Mouse (Mus musculus) left cerebral cortex, postnatal 36 days (tissue): ENCODE data around the gene Glis1. TPM values are rescaled to one million over a fixed set of nuclear protein-coding genes. Genes with fewer than 3 reads are reported as not detected.
A peak's percentile ranks its signal among the peaks of the same experiment; 100 is the strongest.

Experiments
- DNase-seq, 2 experiments: peaks; one replicate each; pipeline ENCODE4 v3.0.0; 2021 to 2022; ENCODE audit warnings: low spot score in 2 of 2, mixed read lengths in 1 of 2
- intact Hi-C: fragments of 180-260 bp; cut with DNase I; formaldehyde crosslinking; loops from one replicate; pipeline ENCODE4 v1.15.1; 2025
- microRNA-seq: library from miRNA; unstranded; fragments of <30 nt; microRNA quantifications from one replicate; pipeline ENCODE4 v1.2.0, GENCODE M21; 2022
- total RNA-seq, 2 experiments: library from RNA; stranded (reverse); gene quantifications; 2 replicates each; pipeline ENCODE4 v1.2.3; 2021

The Glis1 gene
- total RNA-seq, 2 experiments from 2014 or later, result 1.1 to 1.7 TPM

- intact Hi-C loops, result no loop called here
- no peak for DNase-seq
These were observed 234.1 kb downstream of the Glis1 start for GRCm38 (mm10) chr4:107668514-107668913.

GRCm38 (mm10) chr4:107670731-107671130, 236.3 kb downstream of the Glis1 start:
- intact Hi-C loops, result no loop called here
- DNase-seq, result no peak

GRCm38 (mm10) chr4:107673638-107674321, 239.4 kb downstream of the Glis1 start:
- peak; percentile 82 for DNase-seq
- intact Hi-C loops, result no loop called here

GRCm38 (mm10) chr4:107674322-107674644, 239.9 kb downstream of the Glis1 start:
- DNase-seq, result no peak
- intact Hi-C loops, result no loop called here

GRCm38 (mm10) chr4:107675645-107676044, 241.3 kb downstream of the Glis1 start:
- DNase-seq, result peak in 1 of 2 experiments; percentile 20
- intact Hi-C loops, result no loop called here

GRCm38 (mm10) chr4:107680311-107681098, 246.1 kb downstream of the Glis1 start:
- intact Hi-C loops, result no loop called here
- no peak for DNase-seq

GRCm38 (mm10) chr4:107681099-107681849, 246.9 kb downstream of the Glis1 start:
- intact Hi-C loops, result no loop called here

GRCm38 (mm10) chr4:107683006-107683756, 248.8 kb downstream of the Glis1 start:
- DNase-seq, result no peak
- intact Hi-C loops, result no loop called here

More at GRCm38 (mm10) chr4:107681099-107681849, 246.9 kb downstream of the Glis1 start:
- DNase-seq, result no peak

- no peak for DNase-seq
- intact Hi-C loops, result no loop called here
These were observed 249.7 kb downstream of the Glis1 start, which contains the start of gene Dmrtb1 for GRCm38 (mm10) chr4:107684130-107684529. Gene Dmrtb1 (minus strand): TSS chr4:107684230.

Small RNA genes within 50 kb of the gene (microRNA-seq; reads per million reads assigned to microRNA genes)
- not detected for gene Gm24804

Other genes starting within 250 kb of the Glis1 start
- gene Ldlrad1, start 225.4 kb upstream of the Glis1 start, total RNA-seq, result not detected
- 10 to 100 TPM; 28.0 to 35.0 TPM for gene Lrrc42, start 181.1 kb upstream of the Glis1 start, total RNA-seq
- 10 to 100 TPM; 15.6 to 16.5 TPM for gene Hspb11, start 181.0 kb upstream of the Glis1 start, total RNA-seq
- not detected for gene Dio1, start 127.4 kb upstream of the Glis1 start, total RNA-seq
- 10 to 100 TPM; 41.7 to 45.8 TPM for gene Yipf1, start 120.2 kb upstream of the Glis1 start, total RNA-seq
- gene Ndc1, start 66.8 kb upstream of the Glis1 start, total RNA-seq, result 10 to 100 TPM; 10.9 to 11.8 TPM
- 1 to 10 TPM in 1 of 2 experiments, under 1 TPM in 1; 0.41 to 1.1 TPM for gene Dmrtb1, start 249.6 kb downstream of the Glis1 start, total RNA-seq